Mouse (Mus musculus) liver, embryonic 11.5 days (tissue): ENCODE data around the gene C1qa. TPM values are rescaled to one million over a fixed set of nuclear protein-coding genes. Genes with fewer than 3 reads are reported as not detected.

Experiments used
- ATAC-seq: fragments of 200-750 bp; cut with Nextera tagmentation; replicated peaks from 2 replicates; pipeline ENCODE4 v1.8.0; 2017; ENCODE audit warnings: moderate number of reproducible peaks, mild to moderate bottlenecking, moderate TSS enrichment, moderate library complexity; ENCODE audit not compliant: low FRiP score
- DNase-seq: peaks from one replicate; pipeline ENCODE4 v3.0.0-alpha.2; 2017; ENCODE audit warnings: low spot score
- H3K27ac ChIP-seq: fragments of 300-500 bp; sonication (generic); 2 replicates; pipeline ENCODE4 v1.5.1; 2014; ENCODE audit warnings: mild to moderate bottlenecking, low read depth, low read length, control low read depth
- H3K27me3 ChIP-seq: fragments of 300-500 bp; sonication (generic); replicated peaks from 2 replicates; pipeline ENCODE4 v1.6.1; 2014; ENCODE audit warnings: low read length, mixed read lengths; ENCODE audit not compliant: control insufficient read depth, insufficient read depth
- H3K36me3 ChIP-seq: fragments of 300-500 bp; sonication (generic); 2 replicates; pipeline ENCODE4 v1.6.1; 2014; ENCODE audit warnings: mild to moderate bottlenecking, low read length, moderate library complexity, mixed read lengths; ENCODE audit not compliant: control insufficient read depth, insufficient read depth
- H3K4me1 ChIP-seq: fragments of 300-500 bp; sonication (generic); replicated peaks from 2 replicates; pipeline ENCODE4 v1.6.1; 2014; ENCODE audit warnings: low read length, mixed read lengths; ENCODE audit not compliant: control insufficient read depth, insufficient read depth
- H3K4me2 ChIP-seq: fragments of 300-500 bp; sonication (generic); 2 replicates; pipeline ENCODE4 v1.6.1; 2014; ENCODE audit warnings: mild to moderate bottlenecking, control low read depth, moderate library complexity
- H3K4me3 ChIP-seq: fragments of 300-500 bp; sonication (generic); 2 replicates; pipeline ENCODE4 v1.5.1; 2014; ENCODE audit warnings: low read depth, low read length, control low read depth
- H3K9ac ChIP-seq: fragments of 300-500 bp; sonication (generic); 2 replicates; pipeline ENCODE4 v1.6.1; 2014; ENCODE audit warnings: low read depth, low read length, control low read depth
- H3K9me3 ChIP-seq: fragments of 300-500 bp; sonication (generic); 2 replicates; pipeline ENCODE4 v1.6.1; 2016; ENCODE audit warnings: low read length, inconsistent platforms, mixed read lengths; ENCODE audit not compliant: control insufficient read depth
- WGBS: fragments of 180-500 bp; shearing (Covaris S2); extraction: QIAGEN DNeasy Blood & Tissue Kit; methylation state at CpG from one replicate; pipeline ENCODE4 v1.1.7; 2014; 5-methylcytosine and 5-hydroxymethylcytosine counted together
- polyA plus RNA-seq: library from polyadenylated mRNA; unstranded; fragments of >200 nt; fragmentation: Nextera tagmentation; extraction: Ambion mirVana; gene quantifications from 2 replicates; pipeline ENCODE4 v1.2.1, GENCODE M21; 2014

Gene C1qa
- polyA plus RNA-seq, 1 experiment from 2014 or later = 37.8 TPM

DNA sequence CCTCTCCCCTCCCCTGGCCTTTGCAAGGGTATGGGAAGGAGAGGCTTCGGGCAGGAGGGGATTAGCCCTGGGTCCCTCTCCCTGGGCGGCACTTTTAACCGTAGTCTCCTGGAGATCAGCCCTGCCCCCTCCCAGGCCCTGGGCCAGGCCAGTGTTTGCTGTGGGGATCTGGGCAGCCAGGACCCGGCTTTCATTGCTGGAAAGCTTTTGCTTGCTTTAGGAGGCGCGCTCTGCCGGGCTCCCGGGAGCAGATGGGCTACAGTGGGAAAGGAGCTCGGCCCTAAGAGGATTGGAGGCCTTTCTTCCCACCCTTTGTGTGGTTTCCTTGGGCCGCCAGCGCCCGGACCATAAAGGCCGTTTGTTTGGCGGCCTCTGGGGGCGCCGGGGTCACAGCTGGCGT is 36.8 kb downstream of the C1qa start:
- DNase-seq (no peak), ATAC-seq (no peak)
- Histone ChIP-seq H3K4me1 (0 out of 2 replicates have a peak, but pooled peaks cover 3% of the 10 kb centered on the region), H3K4me3 (no peak overlapping the region), H3K9ac (no peak overlapping the region), H3K27ac (no peak overlapping the region), H3K27me3 (peaks cover 12% of the 10 kb centered on the region), H3K4me2 (no peak overlapping the region; the same call in 1 of the 2 replicates), H3K9me3 (no peaks in the 10 kb centered on the region), H3K36me3 (no peaks in the 10 kb centered on the region)
- WGBS = 16% methylated on average over 17 of the region's 17 CpGs

DNA sequence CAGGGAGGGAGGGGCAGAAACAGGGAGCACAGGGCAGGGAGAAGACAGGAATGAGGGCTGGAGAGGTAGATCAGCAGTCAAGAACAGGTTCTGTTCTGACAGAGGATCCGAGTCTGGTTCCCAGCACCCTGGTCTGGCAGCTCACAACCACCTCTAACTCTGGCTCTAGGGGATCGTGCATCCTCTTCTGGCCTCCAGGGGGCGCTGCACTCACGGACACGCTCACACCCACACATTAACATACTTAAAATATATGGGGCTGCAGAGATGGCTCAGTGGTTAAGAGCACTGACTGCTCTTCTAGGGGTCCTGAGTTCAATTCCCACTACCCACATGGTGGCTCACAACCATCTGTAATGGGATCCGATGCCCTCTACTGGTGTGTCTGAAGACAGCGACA is 38.6 kb downstream of the C1qa start:
- peaks cover 12% of the 10 kb centered on the region for H3K27me3 ChIP-seq
- H3K9ac ChIP-seq = no peak overlapping the region
- 0 out of 2 replicates have a peak, but pooled peaks cover 3% of the 10 kb centered on the region for H3K4me1 ChIP-seq
- WGBS = 73% methylated on average over 7 of the region's 7 CpGs
- H3K27ac ChIP-seq = no peak overlapping the region
- ATAC-seq (no peak), DNase-seq (no peak)
- no peaks in the 10 kb centered on the region for H3K9me3 ChIP-seq
- no peak overlapping the region for H3K4me3 ChIP-seq
- H3K36me3 ChIP-seq = no peaks in the 10 kb centered on the region
- no peak overlapping the region for H3K4me2 ChIP-seq

DNA sequence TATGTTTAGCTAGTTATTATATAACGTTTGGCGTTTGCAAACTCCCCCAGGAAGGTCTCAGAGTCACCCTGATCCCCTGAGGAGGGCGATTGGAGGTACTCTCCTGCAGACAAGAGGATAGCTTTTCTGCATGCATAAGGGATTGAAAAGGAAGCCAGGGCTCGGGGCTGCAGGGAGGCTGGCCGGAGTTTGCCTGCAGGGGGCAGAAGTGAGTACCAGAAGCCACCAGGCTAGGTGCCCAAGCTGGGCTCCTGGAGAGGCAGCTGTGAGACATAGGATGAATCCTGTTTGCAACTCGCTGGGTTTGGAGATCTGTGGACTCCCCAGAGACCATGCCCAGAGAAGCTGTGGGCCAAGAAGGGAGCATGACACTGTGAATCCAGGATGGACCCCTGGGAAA is 43.5 kb downstream of the C1qa start:
- Histone ChIP-seq H3K4me3 (no peak overlapping the region), H3K9ac (no peak overlapping the region), H3K4me2 (no peak overlapping the region), H3K4me1 (no peaks in the 10 kb centered on the region), H3K36me3 (no peaks in the 10 kb centered on the region), H3K27ac (no peak overlapping the region), H3K9me3 (no peaks in the 10 kb centered on the region), H3K27me3 (no peaks in the 10 kb centered on the region; the same call in 1 of the 2 replicates)
- no peak for DNase-seq
- 29% methylated on average over 6 of the region's 6 CpGs for WGBS
- ATAC-seq = no peak

DNA sequence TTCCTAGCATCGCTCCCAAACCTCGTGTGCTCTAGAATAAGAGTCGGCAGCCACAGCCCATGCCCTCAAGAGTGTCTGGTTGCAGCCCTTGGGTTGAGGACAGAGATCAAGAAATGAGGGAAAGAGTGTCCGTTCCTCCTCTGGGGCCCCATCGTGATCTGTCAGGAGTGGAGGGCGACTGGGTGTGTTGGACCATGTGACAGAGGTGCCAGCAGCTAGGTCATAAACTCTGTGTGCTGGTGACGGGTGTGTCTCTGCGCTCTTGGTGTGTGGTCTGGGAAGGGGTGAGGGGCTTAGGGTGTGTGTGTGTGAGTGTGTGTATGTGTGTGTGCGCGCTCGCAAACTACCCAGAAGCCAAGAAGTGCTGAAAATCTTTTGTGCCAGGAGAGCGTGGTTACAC is 45.6 kb downstream of the C1qa start:
- 79% methylated on average over 12 of the region's 12 CpGs for WGBS
- Histone ChIP-seq H3K4me1 (no peaks in the 10 kb centered on the region), H3K27me3 (no peaks in the 10 kb centered on the region; the same call in 1 of the 2 replicates), H3K9me3 (no peaks in the 10 kb centered on the region), H3K4me3 (no peak overlapping the region), H3K4me2 (no peak overlapping the region), H3K9ac (no peak overlapping the region), H3K36me3 (no peaks in the 10 kb centered on the region), H3K27ac (no peak overlapping the region)
- no peak for ATAC-seq
- DNase-seq = no peak

DNA sequence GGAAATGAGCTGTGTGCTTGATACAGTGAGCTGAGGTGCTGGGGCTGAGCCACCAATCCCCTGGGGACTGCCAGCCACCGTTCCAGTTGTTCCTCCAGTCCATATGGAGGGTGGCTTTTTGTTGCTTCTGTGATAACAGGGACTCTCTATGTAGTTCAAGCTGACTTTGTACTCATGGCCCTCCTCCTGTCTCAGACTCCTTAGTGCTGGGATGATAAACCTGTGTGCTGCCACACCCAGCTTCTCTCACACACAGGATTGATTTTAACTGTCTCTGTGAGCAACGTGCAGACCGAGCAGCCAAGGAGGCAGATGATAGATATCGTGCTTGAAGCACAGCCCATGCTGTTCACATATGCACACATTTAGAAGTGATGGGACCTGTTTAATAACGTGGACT is 46.5 kb downstream of the C1qa start:
- WGBS = 45% methylated on average over 5 of the region's 5 CpGs
- ATAC-seq = no peak
- Histone ChIP-seq H3K27ac (no peak overlapping the region), H3K36me3 (no peaks in the 10 kb centered on the region), H3K4me1 (no peaks in the 10 kb centered on the region), H3K27me3 (no peaks in the 10 kb centered on the region), H3K9ac (no peak overlapping the region), H3K4me3 (no peak overlapping the region), H3K4me2 (no peak overlapping the region), H3K9me3 (no peaks in the 10 kb centered on the region)
- no peak for DNase-seq

DNA sequence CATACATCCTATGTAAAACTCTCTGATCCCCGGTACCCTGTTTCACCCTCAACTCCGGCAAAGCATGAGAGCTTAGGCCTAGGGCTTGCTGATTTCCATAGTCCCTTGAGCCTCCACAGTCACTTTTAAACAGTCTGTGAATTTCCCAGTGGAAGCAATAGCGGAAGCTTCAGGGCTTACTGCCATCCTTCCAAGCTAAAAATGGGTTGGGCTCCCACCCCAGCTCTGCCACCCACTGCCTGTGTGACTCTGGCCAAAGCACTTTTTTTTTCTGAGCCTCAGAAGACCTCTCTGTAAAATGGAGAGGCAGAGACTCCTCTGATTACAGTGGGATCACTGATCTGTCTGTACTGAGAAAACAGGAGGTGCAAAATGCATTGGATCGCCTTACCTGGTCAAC is 50.0 kb downstream of the C1qa start:
- no peak for DNase-seq
- no peak overlapping the region for H3K27ac ChIP-seq
- no peak for ATAC-seq
- H3K9ac ChIP-seq = no peak overlapping the region
- peaks cover 3% of the 10 kb centered on the region; the same call in 1 of the 2 replicates for H3K27me3 ChIP-seq
- WGBS = 72% methylated on average over 4 of the region's 4 CpGs
- no peak overlapping the region for H3K4me2 ChIP-seq
- H3K4me3 ChIP-seq = no peak overlapping the region
- H3K4me1 ChIP-seq = no peaks in the 10 kb centered on the region
- H3K36me3 ChIP-seq = no peaks in the 10 kb centered on the region
- no peaks in the 10 kb centered on the region for H3K9me3 ChIP-seq

DNA sequence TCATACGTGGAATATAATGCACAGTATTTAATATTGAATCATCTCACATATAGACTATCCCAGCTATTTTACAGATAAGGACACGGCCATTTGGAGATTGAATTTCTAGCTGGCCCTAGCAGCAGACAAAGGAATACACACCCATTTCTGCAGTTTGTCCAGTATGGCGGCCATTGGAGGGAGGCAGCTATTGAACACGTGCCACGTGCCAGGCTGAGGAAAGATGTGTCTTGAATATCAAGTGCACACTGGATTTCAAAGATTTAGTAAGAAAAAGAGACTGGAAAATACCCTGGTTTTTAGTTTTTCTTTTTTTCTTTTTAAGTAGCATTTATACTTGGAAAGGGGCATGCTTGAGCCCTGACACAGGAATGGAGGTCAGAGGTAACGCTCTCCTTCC is 51.4 kb downstream of the C1qa start:
- Histone ChIP-seq H3K4me3 (no peak overlapping the region), H3K27me3 (peaks cover 3% of the 10 kb centered on the region; the same call in 1 of the 2 replicates), H3K4me2 (no peak overlapping the region), H3K36me3 (no peaks in the 10 kb centered on the region), H3K27ac (no peak overlapping the region), H3K9me3 (no peaks in the 10 kb centered on the region), H3K4me1 (no peaks in the 10 kb centered on the region), H3K9ac (no peak overlapping the region)
- ATAC-seq (no peak), DNase-seq (no peak)
- WGBS = 80% methylated on average over 6 of the region's 6 CpGs

Other genes starting within 250 kb of the C1qa start
- 4.8 and 5.1 TPM in 2 replicates for gene Ephb2, start 62.8 kb downstream of the C1qa start, polyA plus RNA-seq
- 77.7 and 81.2 TPM in 2 replicates for gene C1qb, start 12.6 kb downstream of the C1qa start, polyA plus RNA-seq
- gene C1qc, start 5.7 kb downstream of the C1qa start, polyA plus RNA-seq = 40.4 and 42.0 TPM in 2 replicates
- 0.21 and 0.22 TPM in 2 replicates for gene Epha8, start 58.0 kb upstream of the C1qa start, polyA plus RNA-seq
- 4.4 and 5.7 TPM in 2 replicates for gene Zbtb40, start 150.0 kb upstream of the C1qa start, polyA plus RNA-seq